Mouse (Mus musculus) liver, embryonic 15.5 days (tissue): ENCODE measurements around the gene Scrn1. TPM values are rescaled to one million over a fixed set of nuclear protein-coding genes. Genes with fewer than 3 reads are reported as not detected.

Experiments used
- ATAC-seq: fragments of 200-750 bp; cut with Nextera tagmentation; 2 replicates; pipeline ENCODE4 v1.8.0; 2017; ENCODE audit warnings: moderate number of reproducible peaks, mild to moderate bottlenecking, moderate library complexity; ENCODE audit not compliant: insufficient read depth
- H3K27ac ChIP-seq: fragments of 300-500 bp; sonication (generic); replicated peaks from 2 replicates; pipeline ENCODE4 v1.5.1; 2015; ENCODE audit warnings: mild to moderate bottlenecking, inconsistent platforms
- H3K27me3 ChIP-seq: fragments of 300-500 bp; sonication (generic); 2 replicates; pipeline ENCODE4 v1.6.1; 2015; ENCODE audit warnings: mild to moderate bottlenecking, inconsistent platforms
- H3K36me3 ChIP-seq: fragments of 300-500 bp; sonication (generic); replicated peaks from 2 replicates; pipeline ENCODE4 v1.6.1; 2015; ENCODE audit warnings: moderate library complexity, mild to moderate bottlenecking, inconsistent platforms
- H3K4me1 ChIP-seq: fragments of 300-500 bp; sonication (generic); replicated peaks from 2 replicates; pipeline ENCODE4 v1.6.1; 2015; ENCODE audit warnings: inconsistent platforms
- H3K4me2 ChIP-seq: fragments of 300-500 bp; sonication (generic); 2 replicates; pipeline ENCODE4 v1.6.1; 2015; ENCODE audit warnings: moderate library complexity, mild to moderate bottlenecking, inconsistent platforms
- H3K4me3 ChIP-seq: fragments of 300-500 bp; sonication (generic); replicated peaks from 2 replicates; pipeline ENCODE4 v1.5.1; 2015; ENCODE audit warnings: mild to moderate bottlenecking, inconsistent platforms
- H3K9ac ChIP-seq: fragments of 300-500 bp; sonication (generic); 2 replicates; pipeline ENCODE4 v1.6.1; 2015; ENCODE audit warnings: moderate library complexity, mild to moderate bottlenecking, inconsistent platforms
- H3K9me3 ChIP-seq: fragments of 300-500 bp; sonication (generic); replicated peaks from 2 replicates; pipeline ENCODE4 v1.6.1; 2016; ENCODE audit warnings: inconsistent platforms
- WGBS: fragments of 180-500 bp; shearing (Covaris S2); methylation state at CpG from one replicate; pipeline ENCODE4 v1.1.7; 2015; ENCODE audit warnings: mixed read lengths; ENCODE audit not compliant: insufficient replicate concordance; 5-methylcytosine and 5-hydroxymethylcytosine counted together
- polyA plus RNA-seq: library from polyadenylated mRNA; unstranded; fragments of >200 nt; fragmentation: Nextera tagmentation; extraction: Ambion mirVana; gene quantifications from 2 replicates; pipeline ENCODE4 v1.2.1, GENCODE M21; 2015

Gene Scrn1
- polyA plus RNA-seq, 1 experiment from 2014 or later, result 0.31 TPM

DNA sequence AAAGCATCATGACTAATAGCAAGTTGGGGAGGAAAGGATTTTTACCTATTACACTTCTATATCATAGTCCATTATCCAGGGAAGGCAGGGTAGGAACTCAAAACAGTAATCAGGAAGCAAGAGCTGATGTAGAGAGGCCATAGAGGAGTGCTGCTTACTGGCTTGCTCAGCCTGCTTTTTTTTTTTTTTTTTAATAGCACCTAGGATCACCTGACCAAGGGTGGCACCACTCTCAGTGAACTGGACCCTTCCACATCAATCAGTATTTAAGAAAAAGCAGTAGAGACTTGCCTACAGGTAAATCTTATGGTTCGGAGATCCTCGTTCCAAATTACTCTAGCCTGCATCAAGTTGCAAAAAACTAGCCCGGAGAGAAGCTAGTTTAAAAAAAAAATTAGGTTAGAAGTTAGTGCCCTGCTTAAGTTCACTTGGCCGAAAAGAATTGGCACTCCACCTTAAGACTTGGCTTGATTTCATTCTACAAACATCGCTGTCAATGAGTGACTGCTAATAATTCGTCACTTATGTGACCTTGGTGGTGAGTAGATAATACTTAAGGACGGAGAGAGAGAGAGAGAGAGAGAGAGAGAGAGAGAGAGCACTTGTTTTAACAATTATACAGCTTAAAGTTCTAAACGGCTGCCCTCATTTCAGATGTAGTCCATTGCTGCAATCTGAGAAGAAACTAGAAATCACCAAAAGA, 27.6 kb upstream of the Scrn1 start:
- Histone ChIP-seq H3K4me2 (peak overlapping the region; percentile 94), H3K4me1 (peaks cover 41% of the 10 kb centered on the region), H3K4me3 (peak overlapping the region; percentile 78), H3K9me3 (no peaks in the 10 kb centered on the region), H3K36me3 (no peaks in the 10 kb centered on the region), H3K9ac (no peak overlapping the region), H3K27me3 (peaks cover 18% of the 10 kb centered on the region), H3K27ac (no peak overlapping the region)
- ATAC-seq, result no peak
- 49% methylated on average over 8 of the region's 8 CpGs for WGBS

DNA sequence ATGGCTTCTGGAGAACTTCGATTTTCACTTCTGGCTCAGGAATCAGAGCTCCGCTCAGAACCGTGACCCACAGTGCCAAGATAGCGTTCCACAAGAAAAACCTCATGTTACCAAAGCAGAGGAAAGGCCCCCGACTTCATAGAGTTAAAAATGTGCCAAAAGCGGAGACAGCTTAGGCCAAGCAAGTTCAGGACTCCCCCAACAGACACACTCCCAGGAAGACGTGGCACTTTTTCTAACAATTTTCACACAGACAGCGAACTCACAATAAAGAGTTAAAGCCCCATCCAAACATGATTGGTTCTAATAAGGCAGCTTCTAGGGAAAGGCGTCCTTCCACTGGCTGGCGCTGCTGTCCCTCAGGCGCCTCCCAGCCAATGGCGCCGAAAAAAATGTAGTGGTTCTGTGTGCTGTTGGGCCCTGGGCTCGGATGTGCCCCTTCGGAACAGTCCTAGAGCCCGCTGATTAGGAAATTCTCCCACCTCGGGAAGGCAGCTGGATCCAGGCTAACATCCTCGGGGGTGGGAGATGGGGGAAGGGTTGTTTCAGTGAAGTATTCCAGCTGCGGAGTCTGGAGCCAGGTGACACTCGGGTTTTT, 26.7 kb upstream of the Scrn1 start:
- Histone ChIP-seq H3K9me3 (no peaks in the 10 kb centered on the region), H3K27me3 (peaks cover 18% of the 10 kb centered on the region), H3K4me3 (peak overlapping the region; percentile 66), H3K27ac (0 out of 2 replicates have a peak overlapping the region, but pooled peaks have one; percentile 14), H3K36me3 (no peaks in the 10 kb centered on the region), H3K4me1 (peaks cover 41% of the 10 kb centered on the region), H3K4me2 (peak overlapping the region; percentile 94), H3K9ac (peak overlapping the region; percentile 69)
- ATAC-seq, result peak; percentile 72
- WGBS, result 0% methylated on average over 20 of the region's 20 CpGs

DNA sequence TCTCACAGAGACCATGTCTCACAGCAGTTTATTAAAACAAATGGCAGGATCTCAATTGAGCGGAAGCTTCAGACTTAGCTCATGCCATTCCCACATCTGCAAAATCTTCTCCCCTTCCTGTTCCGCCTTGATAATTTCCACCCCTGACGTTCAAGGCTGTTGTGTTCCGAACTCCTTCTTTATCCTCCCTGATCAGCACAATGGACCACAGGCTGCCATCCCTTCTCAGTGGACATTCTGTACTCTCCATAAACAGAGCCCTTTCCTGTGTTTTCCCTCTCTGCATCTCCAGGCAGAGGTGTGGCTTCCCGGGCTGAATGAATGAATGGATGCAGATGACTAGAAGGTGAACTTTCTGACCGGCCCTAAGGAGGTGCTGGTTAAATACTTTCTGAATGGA, 25.5 kb upstream of the Scrn1 start:
- Histone ChIP-seq H3K36me3 (no peaks in the 10 kb centered on the region), H3K4me2 (peak overlapping the region; percentile 9; the same call in 1 of the 2 replicates), H3K9ac (no peak overlapping the region), H3K27me3 (peaks cover 18% of the 10 kb centered on the region), H3K9me3 (no peaks in the 10 kb centered on the region), H3K4me3 (no peak overlapping the region), H3K27ac (no peak overlapping the region), H3K4me1 (peaks cover 41% of the 10 kb centered on the region)
- ATAC-seq, result no peak
- WGBS, result 50% methylated on average over 6 of the region's 6 CpGs

DNA sequence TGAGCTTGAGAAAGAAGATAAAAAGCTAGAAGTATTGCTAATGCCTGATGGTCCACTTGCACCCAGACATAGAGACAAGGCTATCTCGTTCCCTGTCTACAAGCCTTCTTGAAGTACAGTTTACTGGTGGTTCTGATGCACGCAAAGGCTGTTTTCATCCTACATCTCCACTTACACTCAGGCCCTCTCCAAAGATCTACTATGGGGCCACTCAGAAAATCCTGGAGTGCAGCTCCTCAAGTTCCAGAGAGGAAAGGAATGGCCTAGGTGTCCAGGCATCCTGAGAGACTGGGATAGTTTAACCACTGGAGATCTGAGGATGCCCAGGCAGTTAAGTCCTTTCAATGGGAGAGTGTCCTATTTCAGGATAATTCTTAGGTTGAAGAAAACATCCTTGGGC, 24.4 kb upstream of the Scrn1 start:
- Histone ChIP-seq H3K27me3 (peaks cover 10% of the 10 kb centered on the region), H3K27ac (no peak overlapping the region), H3K36me3 (no peaks in the 10 kb centered on the region), H3K4me3 (no peak overlapping the region), H3K4me1 (peaks cover 34% of the 10 kb centered on the region), H3K4me2 (no peak overlapping the region), H3K9me3 (no peaks in the 10 kb centered on the region), H3K9ac (no peak overlapping the region)
- 73% methylated on average over 2 of the region's 2 CpGs for WGBS
- no peak for ATAC-seq

DNA sequence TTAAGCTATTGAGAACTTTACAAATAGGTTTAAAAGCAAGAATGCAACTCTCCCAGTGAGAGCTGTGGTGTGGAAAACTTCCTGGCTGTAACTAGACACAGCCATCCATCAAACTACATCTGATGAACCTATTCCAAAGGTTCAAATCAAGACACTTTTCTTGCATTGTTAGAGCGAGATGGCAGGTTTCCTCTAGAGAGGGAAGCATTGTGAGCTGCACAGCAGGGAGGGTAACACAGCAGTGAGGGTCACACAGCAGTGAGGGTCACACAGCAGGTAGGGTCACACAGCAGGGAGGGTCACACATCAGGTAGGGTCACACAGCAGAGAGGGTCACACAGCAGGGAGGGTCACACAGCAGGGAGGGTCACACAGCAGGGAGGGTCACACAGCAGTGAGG, 21.9 kb upstream of the Scrn1 start:
- 64% methylated on average over 1 of the region's 1 CpGs for WGBS

DNA sequence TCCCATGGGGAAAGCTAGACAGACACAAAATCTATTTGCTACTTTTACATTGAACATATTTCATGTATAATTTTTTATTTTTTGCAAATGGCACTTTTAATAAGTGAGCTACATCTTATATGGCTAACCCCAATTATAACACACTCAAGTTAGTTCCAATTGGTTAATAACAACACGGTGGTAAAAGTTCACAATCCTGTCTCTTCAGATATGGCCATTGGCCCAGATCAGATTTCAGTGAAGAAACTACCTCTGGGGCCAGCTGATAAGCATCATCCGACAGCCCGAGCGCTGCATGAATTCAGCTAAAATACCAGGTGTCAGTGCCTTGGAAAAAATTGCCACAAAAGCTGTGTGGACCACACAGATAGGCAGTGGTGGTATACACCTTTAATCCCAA, 21.4 kb upstream of the Scrn1 start:
- 30% methylated on average over 4 of the region's 4 CpGs for WGBS

More for the DNA sequence above, 21.9 kb upstream of the Scrn1 start:
- no peak overlapping the region for H3K27ac ChIP-seq
- H3K4me2 ChIP-seq, result no peak overlapping the region
- H3K4me3 ChIP-seq, result no peak overlapping the region
- no peak overlapping the region for H3K9ac ChIP-seq
- H3K4me1 ChIP-seq, result peaks cover 13% of the 10 kb centered on the region
- no peak for ATAC-seq
- no peaks in the 10 kb centered on the region for H3K27me3 ChIP-seq
- no peaks in the 10 kb centered on the region for H3K36me3 ChIP-seq
- H3K9me3 ChIP-seq, result no peaks in the 10 kb centered on the region

DNA sequence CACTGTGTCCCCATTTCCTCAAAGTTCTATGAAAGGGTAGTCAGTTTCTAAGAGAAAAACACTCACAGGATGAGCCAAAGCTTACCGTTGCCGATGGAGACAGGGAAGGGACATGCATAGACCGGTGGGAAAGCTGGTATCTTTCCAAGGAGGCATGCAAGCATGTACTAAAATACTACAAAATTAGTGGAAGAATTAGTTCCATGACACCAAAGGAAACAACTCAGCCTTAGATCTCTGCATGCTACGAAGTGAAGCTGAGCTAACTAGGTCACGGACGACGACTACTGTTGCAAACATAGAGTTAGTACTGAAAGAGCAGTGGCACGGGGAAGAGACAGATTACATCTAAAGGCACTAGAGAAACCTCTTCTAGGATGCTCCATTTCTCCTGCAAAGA, 20.6 kb upstream of the Scrn1 start:
- no peak overlapping the region for H3K9ac ChIP-seq
- H3K36me3 ChIP-seq, result no peaks in the 10 kb centered on the region; the same call in 1 of the 2 replicates
- 77% methylated on average over 8 of the region's 8 CpGs for WGBS
- H3K4me3 ChIP-seq, result no peak overlapping the region
- H3K27ac ChIP-seq, result no peak overlapping the region
- H3K9me3 ChIP-seq, result no peaks in the 10 kb centered on the region
- H3K4me2 ChIP-seq, result no peak overlapping the region
- peaks cover 4% of the 10 kb centered on the region; the same call in 1 of the 2 replicates for H3K4me1 ChIP-seq
- ATAC-seq, result no peak
- no peaks in the 10 kb centered on the region for H3K27me3 ChIP-seq

More for the DNA sequence above, 21.4 kb upstream of the Scrn1 start:
- no peaks in the 10 kb centered on the region for H3K27me3 ChIP-seq
- ATAC-seq, result no peak
- H3K4me1 ChIP-seq, result peaks cover 9% of the 10 kb centered on the region
- no peak overlapping the region for H3K9ac ChIP-seq
- H3K27ac ChIP-seq, result no peak overlapping the region
- no peak overlapping the region for H3K4me2 ChIP-seq
- no peaks in the 10 kb centered on the region for H3K9me3 ChIP-seq
- H3K4me3 ChIP-seq, result no peak overlapping the region
- no peaks in the 10 kb centered on the region; the same call in 1 of the 2 replicates for H3K36me3 ChIP-seq

DNA sequence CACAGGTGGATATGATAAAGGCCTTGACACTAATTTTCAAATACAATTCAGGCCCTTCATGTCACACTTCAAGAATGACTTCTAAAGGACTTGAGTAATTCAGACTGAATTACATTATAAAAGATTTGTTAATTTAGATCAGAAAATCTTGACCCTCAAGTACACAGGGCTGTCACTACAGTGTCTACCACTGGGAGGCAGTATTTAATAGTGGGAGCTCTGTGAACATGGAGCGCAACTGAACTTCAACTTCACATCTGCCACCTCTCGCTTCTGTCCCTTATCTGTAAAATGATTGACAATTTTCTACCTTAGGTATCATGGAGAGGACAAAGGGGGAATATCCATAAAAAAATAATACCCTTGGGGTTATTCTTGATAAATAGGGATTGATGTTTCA, 19.9 kb upstream of the Scrn1 start:
- Histone ChIP-seq H3K27me3 (no peaks in the 10 kb centered on the region), H3K4me1 (no peaks in the 10 kb centered on the region), H3K4me2 (no peak overlapping the region), H3K9ac (no peak overlapping the region), H3K9me3 (no peaks in the 10 kb centered on the region), H3K36me3 (no peaks in the 10 kb centered on the region; the same call in 1 of the 2 replicates), H3K4me3 (no peak overlapping the region), H3K27ac (no peak overlapping the region)
- no peak for ATAC-seq
- WGBS, result 13% methylated on average over 2 of the region's 2 CpGs

DNA sequence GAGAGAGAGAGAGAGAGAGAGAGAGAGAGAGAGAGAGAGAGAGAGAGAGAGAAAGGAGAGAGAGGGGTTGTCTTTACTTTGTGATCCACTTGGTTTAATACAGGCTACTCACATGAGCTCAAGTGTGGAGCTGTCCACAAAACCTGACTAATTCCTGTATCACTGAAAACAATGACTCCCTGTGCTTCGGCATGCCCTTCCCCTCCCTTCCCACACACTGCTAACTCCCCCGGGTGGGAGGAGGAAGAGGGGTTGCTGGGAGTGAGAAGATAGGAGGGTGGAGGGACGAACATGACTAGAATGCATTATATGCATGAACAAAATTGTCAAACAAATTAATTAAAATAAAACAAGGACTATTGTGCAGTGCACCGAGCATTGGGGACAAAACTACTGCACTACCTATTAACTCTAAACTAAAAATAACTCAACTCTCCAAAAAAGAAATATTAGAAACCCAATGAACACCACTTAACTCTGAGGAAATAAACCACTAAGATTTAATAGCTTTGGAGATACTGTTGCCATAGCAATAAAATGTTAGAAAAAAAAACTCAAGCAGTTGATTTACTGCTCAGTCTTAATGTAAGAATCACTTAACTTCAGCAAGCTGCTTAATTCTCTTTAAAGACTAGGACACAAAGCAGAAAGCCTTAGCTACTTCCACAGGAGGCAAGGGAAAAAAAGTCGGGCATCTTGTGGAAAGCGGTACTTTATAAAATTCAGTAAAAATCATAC, 7.1 kb upstream of the Scrn1 start:
- Histone ChIP-seq H3K27me3 (no peaks in the 10 kb centered on the region; the same call in 1 of the 2 replicates), H3K4me3 (no peak overlapping the region), H3K4me1 (no peaks in the 10 kb centered on the region), H3K4me2 (no peak overlapping the region), H3K27ac (no peak overlapping the region), H3K36me3 (no peaks in the 10 kb centered on the region), H3K9ac (no peak overlapping the region), H3K9me3 (no peaks in the 10 kb centered on the region)
- ATAC-seq, result no peak
- 34% methylated on average over 6 of the region's 6 CpGs for WGBS

DNA sequence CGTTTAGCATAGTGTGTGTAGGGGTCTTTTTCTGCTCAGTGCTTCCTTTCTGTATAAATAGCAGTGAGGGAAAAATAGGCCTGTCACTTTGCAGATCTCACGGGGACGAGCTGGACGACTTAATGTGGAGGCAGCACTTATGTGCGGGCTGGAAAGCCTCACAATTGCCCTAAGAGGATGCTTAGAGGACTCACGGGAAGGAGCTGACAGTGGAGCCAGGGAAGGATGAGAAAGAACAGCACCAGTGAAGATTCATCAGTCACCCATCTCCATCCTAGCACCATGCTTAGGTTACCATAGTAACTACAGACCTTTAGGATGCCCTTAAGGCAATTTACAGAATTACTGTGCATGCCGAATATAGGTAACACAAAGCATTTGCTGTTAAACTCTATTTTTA, 3.5 kb upstream of the Scrn1 start:
- Histone ChIP-seq H3K27me3 (peaks cover 36% of the 10 kb centered on the region), H3K27ac (no peak overlapping the region), H3K36me3 (no peaks in the 10 kb centered on the region), H3K4me1 (no peaks in the 10 kb centered on the region; the same call in 1 of the 2 replicates), H3K9me3 (no peaks in the 10 kb centered on the region), H3K4me2 (no peak overlapping the region), H3K9ac (no peak overlapping the region), H3K4me3 (no peak overlapping the region)
- WGBS, result 53% methylated on average over 7 of the region's 7 CpGs
- no peak for ATAC-seq

DNA sequence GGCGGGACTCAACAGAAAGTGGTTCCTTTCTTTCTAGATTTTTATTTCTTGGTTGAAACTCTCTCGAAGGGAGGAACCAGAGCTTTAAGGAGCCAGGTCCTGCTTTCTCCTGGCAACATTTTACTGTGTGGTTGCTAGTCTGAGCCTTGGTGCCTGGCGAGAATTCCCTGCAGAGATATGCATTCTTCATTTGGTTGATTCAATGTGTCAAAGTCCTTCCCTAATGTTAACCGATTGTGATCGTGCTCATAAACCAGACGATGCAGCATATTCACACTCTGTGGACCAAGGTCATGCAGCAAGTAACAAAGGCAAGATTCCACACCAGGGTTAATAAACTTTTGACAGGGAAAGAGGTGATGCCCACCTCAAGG, 244 bp upstream of the Scrn1 start:
- H3K4me3 ChIP-seq, result peak overlapping the region; percentile 44
- no peaks in the 10 kb centered on the region for H3K36me3 ChIP-seq
- ATAC-seq, result no peak
- H3K4me1 ChIP-seq, result no peaks in the 10 kb centered on the region; the same call in 1 of the 2 replicates
- 17% methylated on average over 6 of the region's 6 CpGs for WGBS
- H3K9me3 ChIP-seq, result no peaks in the 10 kb centered on the region
- no peak overlapping the region for H3K27ac ChIP-seq
- H3K27me3 ChIP-seq, result peaks cover 50% of the 10 kb centered on the region
- no peak overlapping the region for H3K9ac ChIP-seq
- peak overlapping the region; percentile 67 for H3K4me2 ChIP-seq
